Mouse (Mus musculus) testis, adult 2 months (tissue): ENCODE measurements around the gene Tln2. TPM values are rescaled to one million over a fixed set of nuclear protein-coding genes. Genes with fewer than 3 reads are reported as not detected.

Experiments used
- H3K27ac ChIP-seq: fragments of 200-500 bp; 2 replicates; pipeline ENCODE4 v1.5.1; 2012; ENCODE audit warnings: low read depth, low read length; ENCODE audit not compliant: control insufficient read depth, insufficient read depth
- H3K27me3 ChIP-seq: fragments of 200-500 bp; 2 replicates; pipeline ENCODE4 v1.6.1; 2012; ENCODE audit warnings: mild to moderate bottlenecking, low read length, moderate library complexity; ENCODE audit not compliant: control insufficient read depth, insufficient read depth
- H3K36me3 ChIP-seq: fragments of 200-500 bp; 2 replicates; pipeline ENCODE4 v1.6.1; 2012; ENCODE audit warnings: mild to moderate bottlenecking, low read length; ENCODE audit not compliant: control insufficient read depth, insufficient read depth
- H3K4me1 ChIP-seq: fragments of 200-500 bp; 2 replicates; pipeline ENCODE4 v1.6.1; 2012; ENCODE audit warnings: low read length; ENCODE audit not compliant: control insufficient read depth, insufficient read depth
- H3K4me3 ChIP-seq: fragments of 200-500 bp; 2 replicates; pipeline ENCODE4 v1.5.1; 2012; ENCODE audit warnings: low read depth, mild to moderate bottlenecking, low read length, moderate library complexity, mixed read lengths; ENCODE audit not compliant: control insufficient read depth
- CTCF ChIP-seq: fragments of 200-500 bp; IDR thresholded peaks from 2 replicates; pipeline ENCODE4 v1.5.1; 2012; ENCODE audit warnings: low read depth, mild to moderate bottlenecking, inconsistent platforms, low read length, moderate library complexity; ENCODE audit not compliant: control insufficient read depth, insufficient read depth, insufficient replicate concordance
- POLR2A ChIP-seq: fragments of 200-500 bp; IDR thresholded peaks from 2 replicates; pipeline ENCODE4 v1.6.1; 2012; ENCODE audit warnings: low read depth, mild to moderate bottlenecking, inconsistent platforms, low read length, moderate library complexity; ENCODE audit not compliant: control insufficient read depth
- polyA plus RNA-seq: library from polyadenylated mRNA; depleted of rRNA; stranded (reverse); fragments of >200 nt; gene quantifications from 2 replicates; pipeline ENCODE4 v1.2.3, GENCODE M21; 2012; rRNA removed

Tln2 gene
- polyA plus RNA-seq, 1 experiment = 89.6 TPM

DNA sequence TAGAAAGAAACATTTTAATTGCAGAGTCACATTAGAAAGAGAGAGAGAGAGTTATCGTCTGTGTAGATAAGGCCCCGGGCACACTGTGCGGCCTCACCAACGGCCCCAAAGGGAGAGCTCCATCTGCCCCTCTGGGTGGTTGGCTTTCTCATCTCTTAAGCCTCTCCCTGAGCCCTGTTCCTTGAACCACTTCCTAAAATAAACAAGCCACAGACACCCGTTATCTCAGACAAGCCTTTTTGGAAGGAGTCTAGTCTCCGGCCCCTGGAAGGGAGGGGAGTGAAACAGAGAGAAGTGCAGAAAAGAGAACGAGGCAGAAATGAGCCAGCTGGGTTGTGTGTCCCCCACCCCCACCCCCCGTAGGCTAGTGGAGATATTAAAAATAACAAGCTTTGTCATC is 388.7 kb downstream of the Tln2 start:
- peaks cover 5% of the 10 kb centered on the region for H3K4me1 ChIP-seq
- TF ChIP-seq POLR2A = no peak
- TF ChIP-seq CTCF = no peak
- H3K27me3 ChIP-seq = no peaks in the 10 kb centered on the region
- H3K4me3 ChIP-seq = no peak overlapping the region
- H3K27ac ChIP-seq = no peak overlapping the region
- H3K36me3 ChIP-seq = no peaks in the 10 kb centered on the region

DNA sequence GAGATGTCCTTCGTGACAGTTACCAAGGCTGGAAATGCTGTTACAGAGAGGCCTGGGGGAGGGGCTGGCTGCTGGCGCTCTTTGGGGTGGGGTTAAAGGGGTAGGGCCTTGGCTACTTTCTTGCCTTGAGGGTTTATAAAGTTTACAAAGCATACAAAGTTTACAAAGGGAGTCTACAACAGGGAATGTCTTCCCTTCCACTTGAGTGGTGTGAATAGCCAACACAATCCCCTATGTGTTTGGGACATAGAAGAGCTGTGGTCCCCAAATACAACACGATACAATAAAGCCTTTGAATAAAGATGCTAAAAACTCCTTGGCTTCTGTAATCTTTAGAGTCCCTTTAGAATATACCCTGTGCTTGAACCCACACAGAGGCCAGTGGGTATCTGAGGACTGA is 389.5 kb downstream of the Tln2 start:
- Histone ChIP-seq H3K27me3 (no peaks in the 10 kb centered on the region), H3K27ac (no peak overlapping the region; the same call in 1 of the 2 replicates)
- no peak for TF ChIP-seq CTCF
- no peak for TF ChIP-seq POLR2A

More for the DNA sequence above, 389.5 kb downstream of the Tln2 start:
- H3K4me1 ChIP-seq = peaks cover 5% of the 10 kb centered on the region
- H3K36me3 ChIP-seq = no peaks in the 10 kb centered on the region
- H3K4me3 ChIP-seq = no peak overlapping the region

Other genes starting within 250 kb of the Tln2 start
- 25.6 and 38.9 TPM in 2 replicates for gene C2cd4b, start 199.7 kb upstream of the Tln2 start, polyA plus RNA-seq